7 mouse cellular contexts compared by ENCODE assay signal in the genomic region with DNA sequence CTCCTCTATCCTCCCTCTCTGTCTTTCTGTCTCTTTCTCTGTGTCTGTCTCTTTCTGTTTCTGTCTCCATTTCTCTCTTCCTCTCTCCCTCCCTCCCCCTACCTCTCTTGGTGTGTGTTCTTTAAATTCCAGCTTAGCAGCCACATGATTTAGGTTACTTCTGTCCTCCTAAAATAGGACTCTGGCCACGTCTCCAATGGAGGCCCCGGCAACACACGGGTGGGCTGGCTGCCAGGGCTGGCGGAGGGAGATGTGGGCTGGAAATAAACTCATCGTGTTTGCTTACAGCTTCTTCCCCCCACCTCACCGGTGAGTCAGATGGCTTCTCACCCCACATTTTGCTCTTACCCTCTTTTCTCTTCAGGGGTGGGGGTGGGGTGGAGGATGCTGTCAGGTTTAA.
A peak's percentile ranks its signal among the peaks of the same experiment; 100 is the strongest.
DNase-seq lines count a peak whose midpoint lies in the region; TF ChIP-seq lines count a peak whose summit lies in the region.

No protein-coding gene starts in this region.

- no peak for TF ChIP-seq CTCF in left cerebral cortex, adult 2 months (IDR thresholded peaks at IDR 0.05)
- TF ChIP-seq CTCF in olfactory bulb, adult 2 months (IDR thresholded peaks at IDR 0.05; ENCODE audit: insufficient read depth, low read depth, low read length): no peak

- no peak for TF ChIP-seq POLR2A in olfactory bulb, adult 2 months (IDR thresholded peaks at IDR 0.05; ENCODE audit: insufficient read depth, low read depth, low read length)

- intact Hi-C loops in heart, postnatal 36 days (cut with DNase I): loop anchor here (2.0 kb wide), 2 partner anchors 34 to 74 kb away; a partner anchor contains a TSS
- intact Hi-C loops in left cerebral cortex, adult 2 months (cut with DNase I): loop anchor here (2.0 kb wide), 3 partner anchors 34 to 140 kb away; a partner anchor contains a TSS

- WGBS in olfactory bulb, adult 2 months: 3% methylated on average over 6 of the region's 6 CpGs

- peak overlapping the region; percentile 16; the same call in 1 of the 2 replicates for H3K27ac ChIP-seq in left cerebral cortex, adult 2 months
- H3K27ac ChIP-seq in olfactory bulb, adult 2 months (ENCODE audit: insufficient read depth, low read depth, low read length): 0 out of 2 replicates have a peak overlapping the region, but pooled peaks have one; percentile 30

- DNase-seq in adrenal gland, adult 2 months: peak; percentile 65
- DNase-seq in cerebellum, adult 11 months: peak; percentile 44
- peak; percentile 57 to 82 for DNase-seq in frontal cortex, postnatal 10 days (ENCODE audit: low spot score in 2 of 2)
- DNase-seq in heart, postnatal 36 days: peak; percentile 74 to 81
- DNase-seq in left cerebral cortex, adult 2 months (ENCODE audit: extremely low spot score in 1 of 2, low spot score in 2 of 2): peak; percentile 71 to 84
- DNase-seq in c-Kit-positive CD71-positive TER-119-positive erythroid progenitor cells, embryonic 14.5 days (ENCODE audit: low spot score): no peak

- H3K4me3 ChIP-seq in left cerebral cortex, adult 2 months: no peak overlapping the region
- H3K4me3 ChIP-seq in olfactory bulb, adult 2 months (ENCODE audit: insufficient read depth, low read depth, low read length): no peak overlapping the region

- H3K4me1 ChIP-seq in olfactory bulb, adult 2 months (ENCODE audit: control insufficient read depth, insufficient read depth, low read length): peaks cover 17% of the 10 kb centered on the region
